Mouse (Mus musculus) olfactory bulb, adult 2 months (tissue): ENCODE data around the gene Gm17606. TPM values are rescaled to one million over a fixed set of nuclear protein-coding genes. Genes with fewer than 3 reads are reported as not detected.

Experiments used
- H3K27ac ChIP-seq: fragments of 200-500 bp; 2 replicates; pipeline ENCODE4 v1.5.1; 2012; ENCODE audit warnings: low read depth, low read length; ENCODE audit not compliant: insufficient read depth
- H3K4me1 ChIP-seq: fragments of 200-500 bp; 2 replicates; pipeline ENCODE4 v1.6.1; 2012; ENCODE audit warnings: low read length; ENCODE audit not compliant: control insufficient read depth, insufficient read depth
- H3K4me3 ChIP-seq: fragments of 200-500 bp; 2 replicates; pipeline ENCODE4 v1.5.1; 2012; ENCODE audit warnings: mild to moderate bottlenecking, low read depth, low read length, moderate library complexity; ENCODE audit not compliant: insufficient read depth
- CTCF ChIP-seq: fragments of 200-500 bp; IDR thresholded peaks from 2 replicates; pipeline ENCODE4 v1.5.1; 2012; ENCODE audit warnings: low read depth, mild to moderate bottlenecking, low read length, moderate library complexity; ENCODE audit not compliant: insufficient read depth
- POLR2A ChIP-seq: fragments of 200-500 bp; IDR thresholded peaks from 2 replicates; pipeline ENCODE4 v1.6.1; 2012; ENCODE audit warnings: mild to moderate bottlenecking, low read depth, low read length, moderate library complexity; ENCODE audit not compliant: insufficient read depth
- WGBS: fragments of 180-500 bp; shearing (Covaris S2); methylation state at CpG from one replicate; pipeline ENCODE4 v1.1.7; 2018; 5-methylcytosine and 5-hydroxymethylcytosine counted together
- polyA plus RNA-seq: library from polyadenylated mRNA; stranded (reverse); fragments of >200 nt; gene quantifications from 2 replicates; pipeline ENCODE4 v1.2.4, GENCODE M21; 2012; ENCODE audit warnings: low replicate concordance; ENCODE audit not compliant: missing spikeins, insufficient read depth, insufficient read length

The Gm17606 gene
- polyA plus RNA-seq, 1 experiment: not detected

- TF ChIP-seq POLR2A (no peak), CTCF (no peak)
- WGBS: 91% methylated on average over 17 of the region's 17 CpGs
- no peak overlapping the region for H3K4me3 ChIP-seq
Observed at GRCm38 (mm10) chr14:54646455-54646854, 5.7 kb downstream of the Gm17606 start.

GRCm38 (mm10) chr14:54646898-54647636, 6.3 kb downstream of the Gm17606 start:
- H3K4me3 ChIP-seq: no peak overlapping the region
- TF ChIP-seq POLR2A (no peak), CTCF (no peak)
- H3K4me1 ChIP-seq: peaks cover 17% of the 10 kb centered on the region
- 88% methylated on average over 8 of the region's 8 CpGs for WGBS
- H3K27ac ChIP-seq: no peak overlapping the region

More at GRCm38 (mm10) chr14:54646455-54646854, 5.7 kb downstream of the Gm17606 start:
- Histone ChIP-seq H3K4me1 (peaks cover 16% of the 10 kb centered on the region), H3K27ac (no peak overlapping the region)

GRCm38 (mm10) chr14:54647900-54648299, 7.1 kb downstream of the Gm17606 start:
- WGBS: 58% methylated on average over 4 of the region's 4 CpGs
- H3K4me3 ChIP-seq: no peak overlapping the region
- no peak for TF ChIP-seq CTCF
- TF ChIP-seq POLR2A: no peak
- peaks cover 17% of the 10 kb centered on the region for H3K4me1 ChIP-seq
- no peak overlapping the region for H3K27ac ChIP-seq

GRCm38 (mm10) chr14:54650621-54651454, 10.1 kb downstream of the Gm17606 start:
- no peak overlapping the region for H3K4me3 ChIP-seq
- H3K27ac ChIP-seq: no peak overlapping the region
- 54% methylated on average over 23 of the region's 23 CpGs for WGBS
- TF ChIP-seq CTCF (peak; percentile 49), POLR2A (no peak)
- peaks cover 22% of the 10 kb centered on the region for H3K4me1 ChIP-seq

- peaks cover 22% of the 10 kb centered on the region for H3K4me1 ChIP-seq
- no peak overlapping the region for H3K27ac ChIP-seq
- 71% methylated on average over 4 of the region's 4 CpGs for WGBS
- no peak for TF ChIP-seq POLR2A
- no peak for TF ChIP-seq CTCF
- no peak overlapping the region for H3K4me3 ChIP-seq
Observed at GRCm38 (mm10) chr14:54651556-54651955, 10.8 kb downstream of the Gm17606 start.

GRCm38 (mm10) chr14:54652787-54653186, 12.0 kb downstream of the Gm17606 start:
- Histone ChIP-seq H3K4me1 (peaks cover 22% of the 10 kb centered on the region), H3K27ac (peak overlapping the region; percentile 8; the same call in 1 of the 2 replicates), H3K4me3 (peak overlapping the region; percentile 76)
- WGBS: 0% methylated on average over 7 of the region's 7 CpGs
- no peak for TF ChIP-seq CTCF
- no peak for TF ChIP-seq POLR2A

GRCm38 (mm10) chr14:54653496-54653895, 12.7 kb downstream of the Gm17606 start:
- Histone ChIP-seq H3K4me1 (peaks cover 22% of the 10 kb centered on the region), H3K27ac (peak overlapping the region; percentile 93), H3K4me3 (peak overlapping the region; percentile 76)
- WGBS: 0% methylated on average over 12 of the region's 12 CpGs
- TF ChIP-seq POLR2A (peak; percentile 56; the same call in 1 of the 2 replicates), CTCF (0 out of 2 replicates have a peak, but pooled peaks have one; percentile 8)

- TF ChIP-seq CTCF (no peak), POLR2A (no peak)
- no peak overlapping the region for H3K27ac ChIP-seq
- peaks cover 7% of the 10 kb centered on the region; the same call in 1 of the 2 replicates for H3K4me1 ChIP-seq
- WGBS: 92% methylated on average over 2 of the region's 2 CpGs
- H3K4me3 ChIP-seq: no peak overlapping the region
Observed at GRCm38 (mm10) chr14:54660009-54660408, 19.3 kb downstream of the Gm17606 start.
